ENCODE assay signal across 12 mouse cellular contexts in the genomic region with DNA sequence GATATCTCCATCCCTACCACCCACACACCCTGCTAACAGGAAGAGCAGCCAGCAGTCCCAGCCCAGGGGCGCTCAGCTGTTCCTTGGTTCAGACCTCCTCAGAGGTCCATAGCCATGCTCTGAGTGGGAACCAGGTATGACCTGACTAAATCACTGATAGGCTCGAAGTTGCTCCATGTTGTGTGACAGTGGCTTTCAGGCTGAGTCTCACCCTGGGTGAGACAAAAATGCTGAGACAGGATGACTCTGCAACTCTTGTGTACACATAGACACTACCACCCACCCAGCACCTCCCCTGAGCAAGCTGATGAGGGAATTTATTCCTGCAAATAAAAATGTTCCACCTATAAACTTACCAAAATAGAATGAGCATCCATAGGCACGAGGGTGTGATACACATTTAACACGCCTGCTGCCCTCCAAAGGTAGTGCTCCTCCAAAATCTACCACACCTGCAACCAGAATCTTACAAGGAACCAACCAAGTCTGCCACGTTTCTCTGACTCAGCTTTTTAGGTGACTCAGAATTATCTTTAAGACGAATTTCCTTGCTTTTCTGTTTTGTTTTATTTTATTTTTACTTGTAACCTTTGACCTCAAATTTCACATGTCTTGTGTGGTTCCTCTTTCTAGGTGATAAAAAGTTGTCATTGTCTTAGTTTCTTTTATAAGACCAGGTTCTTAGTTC. TPM values are rescaled to one million over a fixed set of nuclear protein-coding genes. Genes with fewer than 3 reads are reported as not detected.
A peak's percentile ranks its signal among the peaks of the same experiment; 100 is the strongest.
DNase-seq lines count a peak whose midpoint lies in the region; ATAC-seq and TF ChIP-seq lines count a peak whose summit lies in the region.
"Had no signal": no experiment of that assay in that cellular context is flagged by ENCODE, and none has a peak within 500 bp of the region (broad histone marks: within the 10 kb centered on the region; RNA-seq: fewer than 3 reads in every experiment).

No protein-coding gene starts in this region.

- H3K27me3 ChIP-seq in heart, embryonic 13.5 days (replicated peaks): no peaks in the 10 kb centered on the region
- no peaks in the 10 kb centered on the region for H3K27me3 ChIP-seq in liver, postnatal 0 days (ENCODE audit: insufficient read depth, low read length)
- H3K27me3 ChIP-seq: CH12.LX; megakaryocyte, embryonic 14.5 days had no signal

- DNase-seq in heart, postnatal 4 days: no peak
- peak; percentile 71 for DNase-seq in 416B (ENCODE audit: low read depth)
- DNase-seq in brain, adult 2 months (ENCODE audit: low read depth, low spot score): peak; percentile 63
- peak; percentile 25 for DNase-seq in liver, postnatal 0 days
- DNase-seq in ovary, postnatal 14 days (ENCODE audit: low spot score): no peak
- DNase-seq in adrenal gland, adult 2 months: no peak
- DNase-seq in gastrocnemius, postnatal 25 days: no peak
- DNase-seq: gastrocnemius, postnatal 14 days; thymus, adult 18-20 months had no signal

- no peak overlapping the region for H3K9ac ChIP-seq in heart, embryonic 13.5 days
- H3K9ac ChIP-seq in liver, postnatal 0 days (replicated peaks): no peak overlapping the region

- no peaks in the 10 kb centered on the region for H3K4me1 ChIP-seq in heart, embryonic 13.5 days
- peaks cover 15% of the 10 kb centered on the region for H3K4me1 ChIP-seq in liver, postnatal 0 days (ENCODE audit: insufficient read depth)

- peak; percentile 64 for TF ChIP-seq EP300 in liver, postnatal 0 days (IDR thresholded peaks at IDR 0.05; ENCODE audit: low read depth)

- ATAC-seq in heart, embryonic 13.5 days (ENCODE audit: extremely low read depth, insufficient number of reproducible peaks, low FRiP score, low TSS enrichment): peak; percentile 82
- peak; percentile 99 for ATAC-seq in liver, postnatal 0 days

- no peak overlapping the region; the same call in 1 of the 2 replicates for H3K27ac ChIP-seq in heart, embryonic 13.5 days (replicated peaks)
- H3K27ac ChIP-seq in liver, postnatal 0 days (ENCODE audit: low read depth): peak overlapping the region; percentile 62

- H3K4me2 ChIP-seq in heart, embryonic 13.5 days: no peak overlapping the region
- H3K4me2 ChIP-seq in liver, postnatal 0 days (ENCODE audit: low read depth, low read length): peak overlapping the region; percentile 0

- H3K4me3 ChIP-seq in heart, embryonic 13.5 days: no peak overlapping the region
- no peak overlapping the region for H3K4me3 ChIP-seq in liver, postnatal 0 days (ENCODE audit: low read depth, low read length)
- H3K4me3 ChIP-seq: megakaryocyte, embryonic 14.5 days had no signal

- H3K9me3 ChIP-seq in heart, embryonic 13.5 days: no peaks in the 10 kb centered on the region
- H3K9me3 ChIP-seq in liver, postnatal 0 days (ENCODE audit: low read length): no peaks in the 10 kb centered on the region
- H3K9me3 ChIP-seq: megakaryocyte, embryonic 14.5 days had no signal

- WGBS in heart, embryonic 13.5 days: 66% methylated on average over 6 of the region's 6 CpGs
- 55% methylated on average over 6 of the region's 6 CpGs for WGBS in liver, postnatal 0 days (ENCODE audit: insufficient replicate concordance)

- no peaks in the 10 kb centered on the region for H3K36me3 ChIP-seq in heart, embryonic 13.5 days
- H3K36me3 ChIP-seq in liver, postnatal 0 days (replicated peaks; ENCODE audit: insufficient read depth, low read length): no peaks in the 10 kb centered on the region

- no peak for TF ChIP-seq CTCF in liver, postnatal 0 days (IDR thresholded peaks at IDR 0.05; ENCODE audit: low read depth)

RNA-seq across cellular contexts. Expression of gene Cldn10, which starts 37.1 kb away (rescaled TPM):
- polyA plus RNA-seq in heart, embryonic 13.5 days (2015; fragmentation: Nextera tagmentation; extraction: Ambion mirVana): 1.5 and 1.6 TPM in 2 replicates
- under 1 TPM; 0.23 to 0.24 TPM for total RNA-seq in heart, postnatal 4 days (2021)
- polyA plus RNA-seq in liver, postnatal 0 days (2015; fragmentation: Nextera tagmentation; extraction: Ambion mirVana): 0.32 and 0.61 TPM in 2 replicates
- total RNA-seq in adrenal gland, adult 2 months (2021): 1 to 10 TPM; 1.1 to 1.3 TPM
- 0.56 and 0.65 TPM in 2 replicates for polyA plus RNA-seq in adrenal gland, adult 2 months (2012; rRNA removed)
- not detected for total RNA-seq in gastrocnemius, postnatal 25 days (2021)
- total RNA-seq: CH12.LX; gastrocnemius, postnatal 14 days had no signal

RNA-seq across cellular contexts. Expression of gene Abcc4, which starts 44.6 kb away (rescaled TPM):
- polyA plus RNA-seq in heart, embryonic 13.5 days (2015; fragmentation: Nextera tagmentation; extraction: Ambion mirVana): 1.5 and 1.8 TPM in 2 replicates
- total RNA-seq in heart, postnatal 4 days (2021): 1 to 10 TPM; 2.9 to 3.1 TPM
- polyA plus RNA-seq in liver, postnatal 0 days (2015; fragmentation: Nextera tagmentation; extraction: Ambion mirVana): 1.1 and 1.2 TPM in 2 replicates
- 10 to 100 TPM; 17.9 to 20.2 TPM for total RNA-seq in adrenal gland, adult 2 months (2021)
- polyA plus RNA-seq in adrenal gland, adult 2 months (2012; rRNA removed): 4.2 and 9.6 TPM in 2 replicates
- 10 to 100 TPM in 1 of 2 experiments, 1 to 10 TPM in 1; 9.0 to 10.7 TPM for total RNA-seq in gastrocnemius, postnatal 25 days (2021)

Comparison
In these comparisons a context has a peak if more than half of its experiments do, and no peak if none do; other contexts are left out.
1. DNase-seq: peak in 416B (single experiment), brain, adult 2 months (single experiment) and liver, postnatal 0 days (single experiment); none in heart, postnatal 4 days (single experiment), ovary, postnatal 14 days (single experiment), adrenal gland, adult 2 months (single experiment) and gastrocnemius, postnatal 25 days (single experiment).